Mouse (Mus musculus): Measurements from ENCODE around the gene Zfp445. TPM values are rescaled to one million over a fixed set of nuclear protein-coding genes. Genes with fewer than 3 reads are reported as not detected.
A peak's percentile ranks its signal among the peaks of the same experiment; 100 is the strongest.

Gene Zfp445
- polyA plus RNA-seq, 1 experiment from 2014 or later = 66.5 TPM

DNA sequence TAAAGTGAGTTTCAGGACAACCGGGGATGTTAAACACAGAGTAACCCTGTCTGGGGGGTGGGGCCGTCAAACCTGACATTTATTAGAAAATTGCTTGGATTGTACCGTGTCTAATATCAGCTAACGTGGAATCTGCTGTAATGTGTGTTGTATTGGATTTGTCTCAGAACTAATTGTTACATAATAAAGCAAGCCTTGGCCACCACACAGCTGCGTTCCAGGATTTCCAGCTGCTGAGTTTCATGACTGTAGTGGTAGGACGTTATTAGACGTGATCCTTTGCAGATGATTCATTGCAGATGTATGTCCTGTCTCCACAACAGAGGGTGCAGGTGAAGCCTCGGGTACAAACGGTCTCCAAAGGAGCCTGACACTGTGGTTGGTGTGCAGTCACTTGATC, 29.7 kb downstream of the Zfp445 start:
- H3K27ac ChIP-seq = peak overlapping the region; percentile 80
- no peak overlapping the region for H3K4me3 ChIP-seq
- H3K9ac ChIP-seq = no peak overlapping the region
- H3K4me2 ChIP-seq = no peak overlapping the region
- peaks cover 16% of the 10 kb centered on the region; the same call in 1 of the 2 replicates for H3K36me3 ChIP-seq
- WGBS = 21% methylated on average over 9 of the region's 9 CpGs
- H3K4me1 ChIP-seq = peaks cover 22% of the 10 kb centered on the region
- no peak for ATAC-seq (ENCODE audit: insufficient number of reproducible peaks, low FRiP score, low TSS enrichment, low read depth)
- H3K9me3 ChIP-seq = no peaks in the 10 kb centered on the region
- H3K27me3 ChIP-seq = no peaks in the 10 kb centered on the region

- H3K4me1 ChIP-seq = no peaks in the 10 kb centered on the region
- no peak for ATAC-seq (ENCODE audit: insufficient number of reproducible peaks, low FRiP score, low TSS enrichment, low read depth)
- no peak overlapping the region for H3K4me3 ChIP-seq
- WGBS = 81% methylated on average over 4 of the region's 4 CpGs
- H3K9me3 ChIP-seq = no peaks in the 10 kb centered on the region
- no peak overlapping the region for H3K27ac ChIP-seq
- H3K4me2 ChIP-seq = no peak overlapping the region
- no peak overlapping the region for H3K9ac ChIP-seq
- H3K27me3 ChIP-seq = no peaks in the 10 kb centered on the region
- peaks cover 51% of the 10 kb centered on the region for H3K36me3 ChIP-seq
These were observed 35.9 kb downstream of the Zfp445 start for GRCm38 (mm10) chr9:122829826-122830380.

GRCm38 (mm10) chr9:122826743-122827142, 39.1 kb downstream of the Zfp445 start:
- 91% methylated on average over 4 of the region's 4 CpGs for WGBS
- Histone ChIP-seq H3K4me1 (no peaks in the 10 kb centered on the region), H3K27ac (no peak overlapping the region), H3K27me3 (no peaks in the 10 kb centered on the region), H3K9me3 (no peaks in the 10 kb centered on the region), H3K36me3 (peaks cover 57% of the 10 kb centered on the region), H3K9ac (no peak overlapping the region), H3K4me3 (no peak overlapping the region), H3K4me2 (no peak overlapping the region)
- no peak for ATAC-seq (ENCODE audit: insufficient number of reproducible peaks, low FRiP score, low TSS enrichment, low read depth)

DNA sequence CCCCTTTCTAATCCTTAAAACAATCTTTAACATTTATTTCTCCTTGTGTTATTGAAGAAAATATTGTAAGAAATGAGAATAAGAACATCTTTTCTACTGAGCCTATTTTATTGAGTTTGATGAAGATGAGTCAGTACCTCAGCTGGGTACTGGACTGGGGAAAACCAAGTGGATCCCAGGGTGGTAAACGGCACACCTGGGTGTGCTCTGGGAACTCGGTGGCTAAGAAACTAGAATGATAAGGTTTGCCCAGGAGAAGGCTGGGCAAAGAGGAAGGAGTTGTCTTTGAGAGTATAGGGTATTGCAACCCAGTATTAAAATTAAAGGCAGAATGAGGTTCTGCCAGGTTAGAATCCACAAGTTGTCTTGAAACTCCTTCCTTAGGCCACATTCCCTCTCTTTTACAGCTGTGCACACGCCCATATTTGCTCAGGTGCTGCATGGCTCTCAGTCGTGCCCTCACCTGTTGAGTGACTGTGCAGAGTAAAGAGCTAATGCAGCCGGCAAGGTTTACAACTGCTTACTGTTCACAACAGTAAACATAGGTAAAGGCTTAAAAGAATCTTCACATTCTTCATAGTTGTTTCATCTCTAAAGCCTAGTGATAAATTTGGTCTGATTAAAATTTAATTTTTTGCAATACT, 42.3 kb downstream of the Zfp445 start:
- H3K9me3 ChIP-seq = no peaks in the 10 kb centered on the region
- no peak overlapping the region for H3K9ac ChIP-seq
- no peaks in the 10 kb centered on the region for H3K4me1 ChIP-seq
- 74% methylated on average over 5 of the region's 5 CpGs for WGBS
- H3K4me3 ChIP-seq = no peak overlapping the region
- H3K27me3 ChIP-seq = no peaks in the 10 kb centered on the region
- no peak overlapping the region for H3K4me2 ChIP-seq
- no peak for ATAC-seq (ENCODE audit: insufficient number of reproducible peaks, low FRiP score, low TSS enrichment, low read depth)
- H3K36me3 ChIP-seq = peaks cover 68% of the 10 kb centered on the region
- no peak overlapping the region for H3K27ac ChIP-seq

DNA sequence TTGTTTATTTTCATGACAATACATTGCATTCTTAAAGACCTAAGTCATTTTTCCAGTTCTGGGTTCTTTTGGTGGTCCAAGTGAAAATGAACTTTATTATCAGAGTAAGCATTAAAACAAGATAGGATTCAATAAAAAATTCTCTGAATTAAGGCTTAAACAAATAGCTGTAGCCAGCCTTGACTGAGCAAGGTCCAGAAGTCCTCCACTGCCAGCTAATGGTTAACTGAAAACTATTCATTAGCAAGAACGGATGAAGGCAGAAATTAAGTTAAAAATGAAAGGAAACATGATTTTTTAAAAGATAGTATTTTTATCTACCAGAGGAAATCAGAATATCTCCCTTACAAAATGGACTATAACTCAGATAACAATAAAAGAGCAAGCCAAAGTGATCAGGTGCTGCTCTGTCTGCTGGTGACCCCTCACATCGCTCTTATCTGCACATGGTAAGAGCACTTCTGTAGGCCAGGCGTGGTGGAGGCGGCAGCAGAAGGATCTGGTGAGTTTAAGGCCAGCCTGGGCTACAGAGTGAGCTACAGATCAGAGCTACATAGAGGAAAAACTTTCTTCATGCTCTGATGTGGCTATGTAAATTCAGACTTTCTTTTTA, 50.5 kb downstream of the Zfp445 start:
- ATAC-seq (ENCODE audit: insufficient number of reproducible peaks, low FRiP score, low TSS enrichment, low read depth) = no peak
- Histone ChIP-seq H3K36me3 (peaks cover 23% of the 10 kb centered on the region), H3K4me1 (no peaks in the 10 kb centered on the region), H3K4me2 (no peak overlapping the region), H3K27ac (no peak overlapping the region), H3K9ac (no peak overlapping the region), H3K4me3 (no peak overlapping the region), H3K27me3 (no peaks in the 10 kb centered on the region), H3K9me3 (no peaks in the 10 kb centered on the region)
- WGBS = 85% methylated on average over 4 of the region's 4 CpGs

DNA sequence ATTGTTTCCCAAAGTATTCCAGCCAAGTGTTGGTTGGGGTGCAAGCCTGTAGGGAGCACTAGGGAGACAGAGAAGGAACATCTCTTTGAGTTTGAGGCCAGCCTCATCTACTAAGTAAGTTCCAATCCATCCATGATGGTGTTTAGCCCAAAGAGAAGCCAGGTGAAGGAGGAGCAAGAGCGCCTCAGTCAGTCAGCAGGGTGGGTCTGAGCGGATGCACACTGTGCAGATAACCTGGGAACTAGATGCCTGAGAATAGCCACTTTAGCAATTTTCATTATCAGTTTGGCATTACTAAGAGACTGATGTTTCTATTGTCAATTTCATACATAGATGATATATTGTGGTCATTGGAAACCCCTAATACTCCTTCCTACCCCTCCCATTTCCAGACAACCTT, 51.0 kb downstream of the Zfp445 start:
- ATAC-seq (ENCODE audit: insufficient number of reproducible peaks, low FRiP score, low TSS enrichment, low read depth) = no peak
- H3K4me1 ChIP-seq = no peaks in the 10 kb centered on the region
- H3K4me2 ChIP-seq = no peak overlapping the region
- no peak overlapping the region for H3K4me3 ChIP-seq
- H3K27me3 ChIP-seq = no peaks in the 10 kb centered on the region
- no peak overlapping the region for H3K27ac ChIP-seq
- H3K9me3 ChIP-seq = no peaks in the 10 kb centered on the region
- no peak overlapping the region for H3K9ac ChIP-seq
- WGBS = 93% methylated on average over 2 of the region's 2 CpGs
- peaks cover 22% of the 10 kb centered on the region for H3K36me3 ChIP-seq

DNA sequence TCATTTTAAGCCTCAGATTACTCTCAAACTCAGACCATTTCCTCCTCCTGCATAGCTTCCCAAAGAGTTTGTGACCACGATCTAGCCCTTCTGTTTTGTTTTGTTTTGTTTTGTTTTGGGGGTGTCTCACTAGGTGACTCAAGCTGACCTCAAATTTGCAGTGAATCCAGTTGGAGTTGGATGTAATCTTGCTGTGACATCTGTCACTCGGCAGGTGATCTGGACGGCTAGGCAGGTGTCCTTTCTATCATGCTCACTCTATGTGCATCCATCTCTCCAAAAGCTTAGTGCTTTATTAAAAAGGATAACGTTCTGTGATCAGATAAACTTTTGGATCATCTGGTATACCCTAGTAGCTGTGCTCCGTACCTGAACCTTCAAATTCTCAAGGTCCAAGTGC, 53.4 kb downstream of the Zfp445 start:
- H3K27ac ChIP-seq = no peak overlapping the region
- H3K9ac ChIP-seq = no peak overlapping the region
- WGBS = 89% methylated on average over 5 of the region's 5 CpGs

GRCm38 (mm10) chr9:122810212-122810611, 55.6 kb downstream of the Zfp445 start:
- Histone ChIP-seq H3K4me3 (no peak overlapping the region), H3K9me3 (no peaks in the 10 kb centered on the region), H3K9ac (no peak overlapping the region), H3K36me3 (peaks cover 19% of the 10 kb centered on the region), H3K4me2 (no peak overlapping the region), H3K27me3 (no peaks in the 10 kb centered on the region), H3K4me1 (peaks cover 5% of the 10 kb centered on the region; the same call in 1 of the 2 replicates), H3K27ac (no peak overlapping the region)
- ATAC-seq (ENCODE audit: insufficient number of reproducible peaks, low FRiP score, low TSS enrichment, low read depth) = no peak
- WGBS = 91% methylated on average over 3 of the region's 3 CpGs

More for the DNA sequence above, 53.4 kb downstream of the Zfp445 start:
- H3K4me3 ChIP-seq = no peak overlapping the region
- no peak for ATAC-seq (ENCODE audit: insufficient number of reproducible peaks, low FRiP score, low TSS enrichment, low read depth)
- no peak overlapping the region for H3K4me2 ChIP-seq
- no peaks in the 10 kb centered on the region for H3K4me1 ChIP-seq
- no peaks in the 10 kb centered on the region for H3K27me3 ChIP-seq
- no peaks in the 10 kb centered on the region for H3K9me3 ChIP-seq
- H3K36me3 ChIP-seq = peaks cover 19% of the 10 kb centered on the region

DNA sequence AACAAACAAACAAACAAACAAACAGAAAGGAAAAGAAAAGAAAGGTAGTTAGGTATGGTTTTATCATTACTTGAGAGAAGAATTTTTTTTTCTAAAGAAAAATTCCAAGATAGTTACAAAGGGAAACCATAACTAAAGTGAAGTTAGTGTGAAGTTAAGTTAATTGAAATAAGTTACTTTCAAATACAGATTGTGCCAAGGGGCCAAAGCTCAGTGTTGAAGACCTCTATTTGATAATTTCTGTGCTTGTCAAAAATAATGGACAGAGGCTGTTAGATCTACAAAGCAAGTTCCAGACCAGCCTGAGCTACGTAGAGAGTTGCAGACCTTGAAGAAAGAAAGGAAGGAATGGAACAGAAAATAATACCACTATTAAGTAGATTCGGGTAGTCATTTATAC, 58.6 kb downstream of the Zfp445 start:
- Histone ChIP-seq H3K9me3 (no peaks in the 10 kb centered on the region), H3K27me3 (no peaks in the 10 kb centered on the region), H3K4me2 (no peak overlapping the region), H3K4me3 (no peak overlapping the region), H3K27ac (no peak overlapping the region), H3K9ac (no peak overlapping the region), H3K4me1 (peaks cover 5% of the 10 kb centered on the region; the same call in 1 of the 2 replicates), H3K36me3 (peaks cover 8% of the 10 kb centered on the region)
- 89% methylated on average over 2 of the region's 2 CpGs for WGBS
- no peak for ATAC-seq (ENCODE audit: insufficient number of reproducible peaks, low FRiP score, low TSS enrichment, low read depth)

- H3K27me3 ChIP-seq = no peaks in the 10 kb centered on the region
- no peaks in the 10 kb centered on the region for H3K9me3 ChIP-seq
- H3K36me3 ChIP-seq = peaks cover 5% of the 10 kb centered on the region; the same call in 1 of the 2 replicates
- peak overlapping the region; percentile 67 for H3K4me3 ChIP-seq
- no peak for ATAC-seq (ENCODE audit: insufficient number of reproducible peaks, low FRiP score, low TSS enrichment, low read depth)
- H3K4me1 ChIP-seq = peaks cover 5% of the 10 kb centered on the region; the same call in 1 of the 2 replicates
- peak overlapping the region; percentile 56 for H3K9ac ChIP-seq
- peak overlapping the region; percentile 89 for H3K27ac ChIP-seq
- WGBS = 6% methylated on average over 10 of the region's 10 CpGs
- peak overlapping the region; percentile 54 for H3K4me2 ChIP-seq
These were observed 59.9 kb downstream of the Zfp445 start for GRCm38 (mm10) chr9:122805845-122806341.

- ATAC-seq (ENCODE audit: insufficient number of reproducible peaks, low FRiP score, low TSS enrichment, low read depth) = peak; percentile 98
- peak within 1 kb of the TSS; percentile 89 for H3K27ac ChIP-seq
- peak within 1 kb of the TSS; percentile 67 for H3K4me3 ChIP-seq
- H3K36me3 ChIP-seq = peaks cover 3% of the 10 kb centered on the region; the same call in 1 of the 2 replicates
- H3K27me3 ChIP-seq = no peaks in the 10 kb centered on the region
- H3K4me2 ChIP-seq = peak within 1 kb of the TSS; percentile 54
- no peaks in the 10 kb centered on the region for H3K9me3 ChIP-seq
- H3K9ac ChIP-seq = peak within 1 kb of the TSS; percentile 56
- WGBS = 6% methylated on average over 42 of the region's 42 CpGs
- H3K4me1 ChIP-seq = peaks cover 5% of the 10 kb centered on the region; the same call in 1 of the 2 replicates
These were observed 60.6 kb downstream of the Zfp445 start, which contains the start of gene Tcaim for GRCm38 (mm10) chr9:122805053-122805844. TSS of gene Tcaim (plus strand) at chr9:122805539.

Data from limb, embryonic 15.5 days (tissue).